Mouse (Mus musculus): ENCODE results near the gene Olfr1020.

The Olfr1020 gene

DNA sequence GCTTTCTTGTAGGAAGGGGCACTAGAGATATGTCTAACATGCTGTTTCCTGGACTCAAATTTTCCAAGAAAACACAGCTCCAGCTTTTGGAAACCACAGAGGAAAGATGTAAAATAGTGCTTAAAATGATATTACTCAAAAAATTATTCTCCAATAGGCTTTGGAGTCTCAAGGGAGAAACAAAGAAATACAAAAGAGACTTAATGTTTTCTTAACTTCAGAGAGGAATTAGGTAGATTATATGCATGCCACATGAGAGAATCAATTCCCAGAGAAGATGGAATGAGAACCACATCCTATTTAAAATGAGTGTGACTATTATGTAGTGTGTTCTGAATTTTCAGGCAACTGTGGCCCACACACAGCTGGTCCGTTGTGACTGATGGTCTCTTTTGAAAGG, at the start of gene Olfr1020:
Gene Olfr1020, plus strand, starts transcription at position 301 of the 400 bp plus-strand sequence.
- DNase-seq (ENCODE audit: low spot score in 2 of 2): no peak

DNA sequence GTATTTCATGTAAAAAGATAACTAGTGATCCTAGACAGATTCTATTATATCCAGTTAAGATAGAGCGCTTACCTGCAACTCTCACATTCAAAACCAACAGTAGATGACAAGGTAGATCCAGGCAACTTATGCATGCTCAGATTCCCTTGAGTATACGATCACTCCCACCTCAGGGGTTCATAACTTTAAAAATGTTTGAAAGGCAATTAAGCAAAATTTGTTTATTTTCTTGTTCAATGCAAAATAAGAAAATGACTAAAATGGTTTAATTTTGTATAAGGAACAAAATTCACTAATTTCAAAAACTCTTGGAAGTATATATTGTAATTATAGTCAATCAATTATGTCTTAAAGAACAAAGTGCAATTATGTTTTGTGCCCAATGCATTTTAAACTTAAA, 44.4 kb upstream of the Olfr1020 start, which contains the start of gene Olfr1016:
Gene Olfr1016, minus strand, starts transcription at position 101 of the 400 bp plus-strand sequence.
- DNase-seq (ENCODE audit: low spot score in 2 of 2): no peak

DNA sequence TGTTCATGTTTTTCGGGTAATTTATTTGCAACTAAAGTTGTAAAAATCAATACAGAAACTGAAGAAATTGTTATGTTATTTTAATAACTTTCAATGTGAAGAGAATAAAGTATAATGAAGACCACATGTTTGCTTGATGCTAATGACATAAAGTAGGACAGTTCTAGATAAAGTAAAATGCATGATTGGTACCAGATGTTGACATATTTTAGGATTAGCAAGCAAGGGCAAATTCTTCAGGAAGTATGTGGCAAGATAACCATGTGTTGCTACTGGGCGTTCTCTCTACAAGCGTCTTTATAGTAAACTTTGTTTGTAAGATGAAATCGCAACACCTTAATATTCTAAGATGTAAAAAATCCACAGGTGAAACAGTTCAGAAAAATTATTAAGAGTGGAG, 42.3 kb upstream of the Olfr1020 start:
- no peak for DNase-seq (ENCODE audit: low spot score in 2 of 2)

DNA sequence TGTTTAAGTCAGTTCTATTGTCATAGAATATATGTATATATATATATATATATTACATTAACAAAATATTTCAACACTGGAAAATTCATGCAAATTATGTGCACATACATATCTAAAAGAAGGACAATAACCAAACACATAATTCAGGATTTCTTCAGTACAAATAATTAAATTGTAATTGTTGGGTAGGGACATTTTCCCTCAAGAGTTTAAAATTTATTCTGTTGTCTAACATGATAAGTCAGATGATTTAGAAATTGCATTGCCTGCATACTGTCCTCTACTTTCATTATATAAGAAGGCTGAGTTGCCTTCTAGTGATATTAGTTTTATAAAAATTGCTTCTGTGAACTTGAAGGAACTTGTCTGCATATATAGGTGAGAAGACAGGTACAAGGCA, 28.7 kb upstream of the Olfr1020 start, which contains the start of gene Olfr1018:
Gene Olfr1018, plus strand, starts transcription at position 301 of the 400 bp plus-strand sequence.
- DNase-seq (ENCODE audit: low spot score in 2 of 2): no peak

DNA sequence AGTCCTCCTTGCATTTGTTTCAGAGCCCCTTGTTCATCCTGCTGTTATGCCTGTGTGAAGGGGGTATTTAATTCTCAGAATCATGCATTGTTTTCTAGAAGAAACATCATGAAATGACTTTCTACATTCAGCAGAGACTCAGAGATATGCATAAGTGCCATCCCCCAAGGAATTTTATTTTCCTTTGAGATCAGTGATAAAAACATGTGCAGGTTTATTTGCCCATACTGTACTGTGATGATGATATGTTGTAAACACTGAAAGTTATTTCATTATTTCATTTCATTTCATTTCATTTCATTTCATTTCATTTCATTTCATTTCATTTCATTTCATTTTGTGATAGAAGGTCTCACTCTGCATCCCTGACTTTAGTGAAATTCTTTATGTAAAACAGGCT, 1.4 kb upstream of the Olfr1020 start, which contains the start of gene Olfr1019:
Gene Olfr1019, minus strand, starts transcription at position 101 of the 400 bp plus-strand sequence.
- no peak for DNase-seq (ENCODE audit: low spot score in 2 of 2)

DNA sequence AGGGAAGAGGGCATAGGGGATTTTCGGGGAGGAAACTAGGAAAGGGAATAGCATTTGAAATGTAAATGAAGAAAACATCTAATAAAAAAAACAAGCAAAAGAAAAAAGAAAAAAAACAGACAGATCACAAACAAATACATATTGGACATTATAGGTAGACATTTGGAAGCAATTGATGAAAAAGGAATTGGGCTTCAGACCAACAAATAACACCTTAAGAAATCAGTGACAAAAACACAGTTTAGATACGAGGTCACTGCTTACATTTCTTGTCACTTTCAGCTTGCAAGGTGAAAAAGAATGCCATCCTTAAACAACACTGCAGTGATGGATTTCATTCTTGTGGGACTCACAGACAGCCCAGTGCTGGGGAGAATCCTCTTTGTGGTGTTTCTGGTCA, 21.5 kb downstream of the Olfr1020 start, which contains the start of gene Olfr1022:
Gene Olfr1022, plus strand, starts transcription at position 301 of the 400 bp plus-strand sequence.
- no peak for DNase-seq (ENCODE audit: low spot score in 2 of 2)

DNA sequence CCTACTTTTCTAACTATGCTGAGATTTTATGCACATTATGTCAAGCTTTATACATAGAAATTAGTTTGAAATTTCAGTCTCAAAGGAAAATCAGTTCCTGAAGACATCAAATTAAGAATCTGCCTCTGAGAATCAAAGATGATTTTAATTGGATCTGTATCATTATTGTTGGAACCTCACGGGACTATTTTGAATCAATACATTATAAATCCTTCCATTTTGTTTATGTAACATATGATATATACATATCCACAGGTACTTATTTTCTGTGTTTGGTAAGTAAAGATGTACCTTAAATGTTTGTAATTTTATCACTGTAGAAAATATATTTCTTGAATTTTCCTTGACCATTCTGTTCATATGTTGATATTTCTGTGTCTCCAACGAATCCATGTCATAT, 38.5 kb downstream of the Olfr1020 start, which contains the start of gene Olfr1023:
Gene Olfr1023, plus strand, starts transcription at position 301 of the 400 bp plus-strand sequence.
- DNase-seq (ENCODE audit: low spot score in 2 of 2): no peak
